Mouse (Mus musculus) hindbrain, embryonic 16.5 days (tissue): ENCODE data around the gene RPS10-NUDT3. TPM values are rescaled to one million over a fixed set of nuclear protein-coding genes. Genes with fewer than 3 reads are reported as not detected.
A peak's percentile ranks its signal among the peaks of the same experiment; 100 is the strongest.

Experiments used
- ATAC-seq: fragments of 200-750 bp; cut with Nextera tagmentation; 2 replicates; pipeline ENCODE4 v1.8.0; 2017; ENCODE audit warnings: moderate TSS enrichment, moderate library complexity
- H3K27ac ChIP-seq: fragments of 300-500 bp; sonication (generic); 2 replicates; pipeline ENCODE4 v1.5.1; 2014; ENCODE audit warnings: low read depth, mild to moderate bottlenecking, control low read depth, low read length, moderate library complexity
- H3K27me3 ChIP-seq: fragments of 300-500 bp; sonication (generic); replicated peaks from 2 replicates; pipeline ENCODE4 v1.6.1; 2014; ENCODE audit warnings: low read length; ENCODE audit not compliant: control insufficient read depth, insufficient read depth
- H3K36me3 ChIP-seq: fragments of 300-500 bp; sonication (generic); 2 replicates; pipeline ENCODE4 v1.6.1; 2014; ENCODE audit warnings: mild to moderate bottlenecking, low read length, moderate library complexity, mixed read lengths; ENCODE audit not compliant: control insufficient read depth, insufficient read depth
- H3K4me1 ChIP-seq: fragments of 300-500 bp; sonication (generic); 2 replicates; pipeline ENCODE4 v1.6.1; 2014; ENCODE audit warnings: low read depth, low read length; ENCODE audit not compliant: control insufficient read depth, insufficient read depth
- H3K4me2 ChIP-seq: fragments of 300-500 bp; sonication (generic); 2 replicates; pipeline ENCODE4 v1.6.1; 2014; ENCODE audit warnings: mild to moderate bottlenecking, low read length, control low read depth, moderate library complexity
- H3K4me3 ChIP-seq: fragments of 300-500 bp; sonication (generic); 2 replicates; pipeline ENCODE4 v1.5.1; 2014; ENCODE audit warnings: mild to moderate bottlenecking, low read length, control low read depth, moderate library complexity
- H3K9ac ChIP-seq: fragments of 300-500 bp; sonication (generic); 2 replicates; pipeline ENCODE4 v1.6.1; 2014; ENCODE audit warnings: low read depth, mild to moderate bottlenecking, control low read depth, low read length, moderate library complexity
- H3K9me3 ChIP-seq: fragments of 300-500 bp; sonication (generic); 2 replicates; pipeline ENCODE4 v1.6.1; 2014; ENCODE audit warnings: mild to moderate bottlenecking, low read length, moderate library complexity; ENCODE audit not compliant: control insufficient read depth
- whole genome bisulfite sequencing: fragments of 180-500 bp; shearing (Covaris S2); extraction: QIAGEN DNeasy Blood & Tissue Kit; methylation state at CpG from one replicate; pipeline ENCODE4 v1.1.7; 2014; 5-methylcytosine and 5-hydroxymethylcytosine counted together
- polyA plus RNA-seq: library from polyadenylated mRNA; unstranded; fragments of >200 nt; fragmentation: Nextera tagmentation; extraction: Ambion mirVana; gene quantifications from 2 replicates; pipeline ENCODE4 v1.2.1, GENCODE M21; 2015

Gene RPS10-NUDT3
- polyA plus RNA-seq, 1 experiment from 2014 or later, result not detected

GRCm38 (mm10) chr17:27575116-27575776 lies 59.8 kb downstream of the RPS10-NUDT3 start:
- Histone ChIP-seq H3K27me3 (no peaks in the 10 kb centered on the region), H3K27ac (peak overlapping the region; percentile 63; the same call in 1 of the 2 replicates), H3K9me3 (no peaks in the 10 kb centered on the region), H3K36me3 (peaks cover 19% of the 10 kb centered on the region), H3K4me1 (peaks cover 2% of the 10 kb centered on the region; the same call in 1 of the 2 replicates), H3K4me3 (no peak overlapping the region), H3K4me2 (no peak overlapping the region), H3K9ac (no peak overlapping the region)
- 80% methylated on average over 10 of the region's 10 CpGs for WGBS
- ATAC-seq, result no peak

DNA sequence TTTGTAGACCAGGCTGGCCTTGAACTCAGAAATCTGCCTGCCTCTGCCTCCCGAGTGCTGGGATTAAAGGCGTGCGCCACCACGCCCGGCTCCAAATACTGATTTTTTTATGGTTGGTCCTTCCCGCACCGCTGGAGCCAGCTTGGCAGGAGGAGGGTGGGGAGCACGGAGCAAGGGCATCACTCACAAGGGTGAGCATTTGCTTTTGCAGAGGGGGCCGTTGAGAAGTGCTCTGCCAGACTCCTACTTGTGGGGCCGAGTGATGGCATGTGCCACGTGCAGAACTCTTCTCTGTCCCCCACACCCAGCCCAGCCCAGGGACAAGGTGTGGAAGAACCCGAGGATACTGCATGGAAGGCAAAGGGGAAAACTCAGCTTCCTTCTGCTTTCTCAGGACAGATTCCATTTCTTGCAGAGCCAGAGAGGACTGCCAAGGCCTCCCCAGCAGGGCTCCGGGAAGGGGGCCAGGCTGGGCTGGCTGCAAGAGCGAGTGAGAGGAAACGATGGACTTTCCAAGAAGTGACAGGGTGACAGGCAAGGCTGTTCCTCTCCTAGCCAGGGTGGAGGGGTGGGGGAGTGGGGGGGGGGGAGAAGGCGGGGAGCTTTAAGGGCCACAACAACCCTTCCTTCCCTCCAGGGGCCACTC lies 60.4 kb downstream of the RPS10-NUDT3 start:
- Histone ChIP-seq H3K4me1 (peaks cover 2% of the 10 kb centered on the region; the same call in 1 of the 2 replicates), H3K9me3 (no peaks in the 10 kb centered on the region), H3K9ac (no peak overlapping the region), H3K27me3 (no peaks in the 10 kb centered on the region), H3K36me3 (peaks cover 15% of the 10 kb centered on the region), H3K4me3 (no peak overlapping the region), H3K4me2 (no peak overlapping the region), H3K27ac (peak overlapping the region; percentile 73; the same call in 1 of the 2 replicates)
- WGBS, result 83% methylated on average over 15 of the region's 16 CpGs
- ATAC-seq, result peak; percentile 73

DNA sequence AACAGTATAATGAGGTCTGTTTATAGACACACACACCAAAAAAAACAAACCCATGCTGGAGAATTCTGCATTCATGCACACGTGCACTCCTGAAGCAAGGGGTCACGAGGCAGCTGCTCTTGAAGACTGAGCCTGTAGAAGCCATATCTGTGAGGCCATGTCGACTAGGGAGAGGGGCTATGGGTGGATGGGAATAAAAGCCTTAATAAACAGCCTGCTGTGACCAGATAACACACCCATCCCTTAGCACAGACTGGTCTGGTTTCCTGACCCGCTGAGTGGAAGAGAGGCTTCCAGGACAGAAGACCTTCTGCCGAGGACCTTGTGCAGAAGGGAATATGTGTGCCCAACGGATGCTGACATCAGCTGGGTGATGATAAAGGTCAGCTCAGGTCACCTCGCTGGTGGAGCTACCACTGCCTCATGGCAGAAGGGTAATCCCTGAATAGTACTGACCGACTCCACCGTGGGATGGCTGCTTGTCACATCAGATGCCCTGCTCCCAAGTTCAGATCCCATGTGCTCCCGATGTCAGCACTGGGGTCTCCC lies 61.2 kb downstream of the RPS10-NUDT3 start:
- H3K9ac ChIP-seq, result no peak overlapping the region
- ATAC-seq, result no peak
- no peaks in the 10 kb centered on the region for H3K9me3 ChIP-seq
- peaks cover 11% of the 10 kb centered on the region; the same call in 1 of the 2 replicates for H3K36me3 ChIP-seq
- no peaks in the 10 kb centered on the region for H3K27me3 ChIP-seq
- no peak overlapping the region for H3K27ac ChIP-seq
- H3K4me2 ChIP-seq, result no peak overlapping the region
- H3K4me3 ChIP-seq, result no peak overlapping the region
- H3K4me1 ChIP-seq, result peaks cover 2% of the 10 kb centered on the region; the same call in 1 of the 2 replicates
- 84% methylated on average over 10 of the region's 10 CpGs for WGBS

DNA sequence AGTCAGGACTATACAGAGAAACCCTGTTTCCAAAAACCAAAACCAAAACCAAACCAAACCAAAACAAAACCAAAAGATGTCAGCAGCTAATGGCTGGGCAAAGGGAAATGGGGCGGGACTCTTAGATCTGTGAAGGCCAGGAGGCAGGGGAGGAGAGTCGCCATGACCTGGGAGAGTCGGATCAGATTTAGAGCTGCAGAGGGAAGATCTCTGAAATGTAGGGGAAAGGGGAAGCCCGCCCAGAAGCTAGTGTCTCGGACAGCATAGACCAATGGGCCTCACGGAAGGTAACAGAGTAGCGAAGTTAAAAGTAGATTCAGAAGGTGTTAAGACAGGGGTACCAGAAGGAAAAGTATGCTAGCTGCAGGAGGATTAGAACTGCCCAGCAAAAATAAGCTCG lies 63.7 kb downstream of the RPS10-NUDT3 start:
- Histone ChIP-seq H3K27me3 (no peaks in the 10 kb centered on the region), H3K9ac (no peak overlapping the region), H3K4me3 (no peak overlapping the region), H3K4me2 (no peak overlapping the region), H3K27ac (no peak overlapping the region), H3K9me3 (no peaks in the 10 kb centered on the region), H3K36me3 (peaks cover 6% of the 10 kb centered on the region; the same call in 1 of the 2 replicates), H3K4me1 (peaks cover 7% of the 10 kb centered on the region)
- 75% methylated on average over 8 of the region's 8 CpGs for WGBS
- no peak for ATAC-seq

- Histone ChIP-seq H3K27ac (no peak overlapping the region), H3K36me3 (no peaks in the 10 kb centered on the region), H3K9me3 (no peaks in the 10 kb centered on the region), H3K4me3 (no peak overlapping the region), H3K4me2 (no peak overlapping the region), H3K4me1 (peaks cover 19% of the 10 kb centered on the region), H3K9ac (no peak overlapping the region), H3K27me3 (no peaks in the 10 kb centered on the region)
- 83% methylated on average over 5 of the region's 5 CpGs for WGBS
- no peak for ATAC-seq
Observed at GRCm38 (mm10) chr17:27568228-27568627, 66.8 kb downstream of the RPS10-NUDT3 start.

DNA sequence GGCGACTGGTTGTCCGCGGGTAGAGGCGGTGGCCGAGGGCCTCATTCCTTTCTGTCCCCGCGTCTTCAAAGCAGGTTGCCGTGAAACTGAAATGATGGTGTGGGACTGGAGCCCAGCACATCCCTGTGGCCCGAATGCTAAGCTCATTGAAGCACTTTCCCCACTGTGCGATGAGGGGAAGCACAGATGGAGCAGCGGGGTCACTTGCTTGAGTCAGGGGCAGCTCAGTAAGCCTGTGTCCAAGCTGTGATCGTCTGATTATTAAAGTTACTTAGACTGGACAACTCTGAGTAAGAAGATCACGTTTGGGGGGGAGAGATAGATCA lies 69.1 kb downstream of the RPS10-NUDT3 start:
- Histone ChIP-seq H3K4me1 (peaks cover 19% of the 10 kb centered on the region), H3K4me3 (peak overlapping the region; percentile 76), H3K9ac (peak overlapping the region; percentile 74), H3K9me3 (no peaks in the 10 kb centered on the region), H3K4me2 (peak overlapping the region; percentile 90), H3K27me3 (no peaks in the 10 kb centered on the region), H3K27ac (peak overlapping the region; percentile 75), H3K36me3 (0 out of 2 replicates have a peak, but pooled peaks cover 3% of the 10 kb centered on the region)
- no peak for ATAC-seq
- WGBS, result under 1% methylated on average over 13 of the region's 13 CpGs

DNA sequence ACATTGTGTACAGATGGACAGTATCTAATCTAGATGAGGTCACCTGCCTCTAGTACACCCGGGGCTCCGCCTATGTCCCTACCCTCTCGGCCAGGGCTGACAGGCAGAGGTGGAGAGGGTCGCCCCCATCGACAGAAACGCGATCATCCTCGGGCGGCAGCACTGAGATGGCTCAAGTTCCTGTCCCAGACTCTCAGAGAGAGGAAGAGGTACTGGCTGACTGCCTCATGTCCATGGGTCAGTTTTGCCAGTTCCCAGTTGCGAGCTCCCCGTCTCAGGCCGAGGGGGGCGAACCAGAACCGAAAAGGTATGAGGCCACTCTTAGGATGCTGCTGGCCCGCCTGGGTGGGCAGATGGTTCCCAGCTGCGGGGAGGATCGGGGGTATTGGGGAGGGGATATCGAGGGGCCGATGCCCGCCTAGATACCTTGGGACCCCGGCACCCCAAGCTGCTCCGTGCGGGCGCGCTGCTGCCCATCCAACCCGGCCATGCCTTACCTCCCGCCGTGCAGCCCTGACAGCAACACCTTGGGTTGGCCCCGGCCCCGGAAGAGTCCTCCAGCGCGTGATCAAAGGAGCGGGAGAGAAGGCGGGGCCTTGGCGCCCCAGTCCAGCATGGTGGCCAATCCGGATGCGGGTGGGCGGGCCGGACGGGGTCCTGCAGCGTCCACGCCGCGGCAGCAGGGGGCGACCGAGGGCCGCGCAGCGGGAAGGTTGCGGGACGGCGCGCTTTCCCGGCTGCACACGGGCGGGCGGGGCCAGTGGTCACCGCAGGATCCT lies 69.7 kb downstream of the RPS10-NUDT3 start, which contains the start of gene AI413582:
Gene AI413582 (minus strand): TSS at position 594 of the 779 bp plus-strand sequence.
- Histone ChIP-seq H3K4me2 (peak within 1 kb of the TSS; percentile 90), H3K4me1 (peaks cover 19% of the 10 kb centered on the region), H3K36me3 (0 out of 2 replicates have a peak, but pooled peaks cover 3% of the 10 kb centered on the region), H3K27me3 (no peaks in the 10 kb centered on the region), H3K9ac (peak within 1 kb of the TSS; percentile 81), H3K4me3 (peak within 1 kb of the TSS; percentile 76), H3K27ac (peak within 1 kb of the TSS; percentile 77), H3K9me3 (no peaks in the 10 kb centered on the region)
- peak; percentile 95 for ATAC-seq
- under 1% methylated on average over 48 of the region's 58 CpGs for WGBS

- Histone ChIP-seq H3K9me3 (no peaks in the 10 kb centered on the region), H3K4me3 (peak overlapping the region; percentile 76), H3K27me3 (no peaks in the 10 kb centered on the region), H3K9ac (peak overlapping the region; percentile 81), H3K27ac (peak overlapping the region; percentile 77), H3K4me1 (peaks cover 19% of the 10 kb centered on the region), H3K36me3 (0 out of 2 replicates have a peak, but pooled peaks cover 3% of the 10 kb centered on the region), H3K4me2 (peak overlapping the region; percentile 90)
- WGBS, result 15% methylated on average over 20 of the region's 20 CpGs
- no peak for ATAC-seq
Observed at GRCm38 (mm10) chr17:27564391-27565162, 70.4 kb downstream of the RPS10-NUDT3 start.
